Mouse (Mus musculus): ENCODE data around the gene Erich3.

DNA sequence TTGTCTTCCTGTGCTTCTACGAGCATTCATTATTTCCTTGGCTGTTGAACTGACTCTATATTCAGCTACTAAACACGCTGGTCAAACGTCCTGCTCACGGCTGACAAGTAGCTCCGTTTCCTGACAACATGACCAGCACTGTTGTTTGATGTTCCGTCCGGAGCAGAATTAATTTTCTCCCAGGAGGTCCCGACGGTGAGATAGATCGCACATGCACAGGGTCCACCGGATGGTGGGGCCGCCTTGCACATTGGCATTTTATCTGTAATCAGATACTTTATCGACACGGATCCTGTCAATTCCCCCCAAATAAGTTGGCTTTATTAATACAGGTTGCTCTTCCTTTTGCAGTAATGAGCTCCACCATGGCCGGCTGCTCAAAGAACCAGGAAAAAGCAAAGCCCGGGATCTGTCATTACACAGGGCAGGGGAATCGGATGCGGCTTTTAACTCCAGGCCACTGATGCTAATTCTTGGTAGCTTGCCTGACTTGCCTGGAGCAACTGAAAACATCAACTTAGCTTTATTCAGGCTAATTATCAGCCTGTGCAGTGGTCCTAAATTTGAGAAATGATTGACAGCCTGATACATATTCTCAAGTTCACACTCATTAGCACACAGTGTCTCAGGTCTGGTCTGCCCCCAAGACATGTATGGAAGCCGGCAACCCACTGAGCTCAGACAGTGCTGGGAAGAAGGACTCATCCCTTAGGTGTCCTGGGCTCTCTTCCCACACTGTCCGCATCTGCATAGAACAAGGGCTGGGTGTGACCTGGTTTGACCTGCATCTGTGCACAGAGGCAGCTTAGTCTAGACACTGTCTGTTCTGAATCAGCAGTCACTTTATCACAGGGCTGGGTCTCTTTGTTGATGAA lies 14.0 kb upstream of the Erich3 start:
- TF ChIP-seq EP300 (IDR thresholded peaks at IDR 0.05; ENCODE audit: low read depth) = no peak
- no peak for TF ChIP-seq CTCF (IDR thresholded peaks at IDR 0.05; ENCODE audit: low read depth)

Measured in liver, postnatal 0 days (tissue).